Mouse (Mus musculus): ENCODE results near the gene Alpk3. TPM values are rescaled to one million over a fixed set of nuclear protein-coding genes. Genes with fewer than 3 reads are reported as not detected.

Gene Alpk3
- total and polyA plus RNA-seq, 2 experiments from 2014 or later = 19.1 to 42.9 TPM

DNA sequence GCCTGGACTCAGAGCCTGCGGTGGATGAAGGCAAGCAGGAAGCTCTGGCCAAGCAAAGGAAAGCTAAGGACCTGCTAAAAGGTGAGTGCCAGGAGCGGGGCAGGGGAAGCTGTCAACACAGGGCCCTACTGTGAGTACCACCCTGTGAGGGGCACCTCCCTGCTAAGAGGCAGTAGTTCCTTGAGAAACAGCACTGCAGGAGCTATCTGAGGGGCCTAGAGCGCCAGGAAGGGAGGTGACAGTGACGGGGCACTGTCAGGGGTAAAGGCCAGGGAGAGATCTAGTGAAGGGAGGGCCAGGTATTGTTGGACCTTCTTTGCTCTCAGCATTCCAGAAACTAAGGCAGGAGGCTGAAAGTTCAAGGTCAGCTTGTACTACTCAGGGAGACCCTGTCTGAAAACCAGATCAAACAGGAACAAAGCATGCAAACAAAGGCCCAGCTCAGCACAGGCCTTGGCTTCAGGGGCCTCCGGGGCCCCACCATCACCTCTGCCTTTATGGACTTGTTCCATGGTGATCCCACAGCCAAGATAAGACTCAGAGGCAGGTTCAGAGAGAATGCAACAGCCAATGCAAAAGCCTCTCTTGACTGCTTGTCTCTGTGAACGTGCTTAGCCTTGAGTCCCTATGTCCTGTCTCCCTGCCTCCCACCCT is 36.8 kb downstream of the Alpk3 start:
- WGBS = 48% methylated on average over 6 of the region's 6 CpGs
- no peak overlapping the region; the same call in 1 of the 2 replicates for H3K9ac ChIP-seq (replicated peaks; ENCODE audit: low read depth, low read length)
- H3K36me3 ChIP-seq (replicated peaks; ENCODE audit: control insufficient read depth, insufficient read depth, low read length) = peaks cover 52% of the 10 kb centered on the region
- H3K4me2 ChIP-seq (ENCODE audit: low read depth, low read length) = no peak overlapping the region
- ATAC-seq (ENCODE audit: insufficient read depth, low read depth) = 0 out of 2 replicates have a peak, but pooled peaks have one; percentile 22
- peak overlapping the region; percentile 26 for H3K27ac ChIP-seq (ENCODE audit: low read depth)
- 0 out of 2 replicates have a peak, but pooled peaks cover 9% of the 10 kb centered on the region for H3K4me1 ChIP-seq (ENCODE audit: control insufficient read depth, insufficient read depth)
- no peaks in the 10 kb centered on the region for H3K9me3 ChIP-seq (replicated peaks; ENCODE audit: control insufficient read depth, low read length)
- no peak for DNase-seq (ENCODE audit: low spot score)
- H3K27me3 ChIP-seq (ENCODE audit: control insufficient read depth, insufficient read depth, low read length) = no peaks in the 10 kb centered on the region
- no peak for TF ChIP-seq CTCF (IDR thresholded peaks at IDR 0.05; ENCODE audit: low read depth)
- H3K4me3 ChIP-seq (ENCODE audit: low read depth, low read length) = no peak overlapping the region

DNA sequence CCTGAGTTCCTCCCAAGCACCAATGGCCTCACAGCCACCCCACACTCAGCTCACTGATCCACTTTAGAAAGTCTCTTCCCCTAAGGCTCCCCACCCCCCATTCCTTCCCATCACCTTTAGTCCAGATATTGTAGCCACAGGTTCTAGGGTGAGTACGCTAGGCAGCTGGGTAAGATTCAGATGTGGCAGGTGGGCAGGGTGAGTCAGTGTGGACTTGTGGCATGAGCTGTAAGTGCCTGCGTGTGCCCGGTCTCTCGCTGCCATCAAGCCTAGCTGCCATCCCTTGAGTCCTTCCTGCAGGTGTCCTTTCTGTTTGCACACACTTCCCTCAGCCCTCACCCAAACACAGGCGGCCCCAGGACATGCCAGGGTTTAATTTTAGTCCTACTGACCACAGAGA is 42.9 kb downstream of the Alpk3 start:
- peaks cover 66% of the 10 kb centered on the region for H3K36me3 ChIP-seq (replicated peaks; ENCODE audit: control insufficient read depth, insufficient read depth, low read length)

DNA sequence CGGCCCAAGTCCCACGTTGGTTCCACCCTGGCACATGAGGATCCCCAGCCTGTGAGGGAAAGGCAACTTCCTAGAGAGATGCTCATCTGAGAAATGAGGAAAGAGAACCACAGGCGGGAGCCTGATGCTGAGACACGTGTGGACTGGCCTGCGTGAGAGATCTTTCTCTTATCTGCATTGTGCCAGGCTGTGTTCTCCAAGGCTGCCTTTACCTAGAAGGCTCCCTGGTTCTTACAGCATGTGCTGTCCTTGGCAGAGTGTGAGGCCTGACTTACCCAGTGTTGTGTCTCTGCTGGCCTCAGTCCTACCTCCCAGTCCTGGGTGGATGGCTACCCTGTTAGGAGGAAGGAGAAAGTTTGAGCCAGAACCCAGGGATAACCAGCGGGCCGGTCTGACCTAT is 45.5 kb downstream of the Alpk3 start:
- peaks cover 52% of the 10 kb centered on the region for H3K36me3 ChIP-seq (replicated peaks; ENCODE audit: control insufficient read depth, insufficient read depth, low read length)
- H3K27ac ChIP-seq (ENCODE audit: low read depth) = no peak overlapping the region
- no peak for DNase-seq (ENCODE audit: low spot score)
- H3K9ac ChIP-seq (replicated peaks; ENCODE audit: low read depth, low read length) = no peak overlapping the region
- TF ChIP-seq CTCF (IDR thresholded peaks at IDR 0.05; ENCODE audit: low read depth) (no peak), EP300 (IDR thresholded peaks at IDR 0.05; ENCODE audit: low read depth) (no peak)
- 87% methylated on average over 7 of the region's 7 CpGs for WGBS
- H3K27me3 ChIP-seq (ENCODE audit: control insufficient read depth, insufficient read depth, low read length) = no peaks in the 10 kb centered on the region
- no peak for ATAC-seq (ENCODE audit: insufficient read depth, low read depth)
- H3K4me2 ChIP-seq (ENCODE audit: low read depth, low read length) = no peak overlapping the region
- H3K4me1 ChIP-seq (ENCODE audit: control insufficient read depth, insufficient read depth) = no peaks in the 10 kb centered on the region
- no peak overlapping the region for H3K4me3 ChIP-seq (ENCODE audit: low read depth, low read length)
- H3K9me3 ChIP-seq (replicated peaks; ENCODE audit: control insufficient read depth, low read length) = no peaks in the 10 kb centered on the region

More for the DNA sequence above, 42.9 kb downstream of the Alpk3 start:
- H3K27me3 ChIP-seq (ENCODE audit: control insufficient read depth, insufficient read depth, low read length) = no peaks in the 10 kb centered on the region
- 76% methylated on average over 5 of the region's 5 CpGs for WGBS
- ATAC-seq (ENCODE audit: insufficient read depth, low read depth) = no peak
- H3K9ac ChIP-seq (replicated peaks; ENCODE audit: low read depth, low read length) = no peak overlapping the region
- H3K4me3 ChIP-seq (ENCODE audit: low read depth, low read length) = no peak overlapping the region
- no peak overlapping the region for H3K27ac ChIP-seq (ENCODE audit: low read depth)
- TF ChIP-seq EP300 (IDR thresholded peaks at IDR 0.05; ENCODE audit: low read depth) (no peak), CTCF (IDR thresholded peaks at IDR 0.05; ENCODE audit: low read depth) (no peak)
- H3K4me1 ChIP-seq (ENCODE audit: control insufficient read depth, insufficient read depth) = no peaks in the 10 kb centered on the region
- no peaks in the 10 kb centered on the region for H3K9me3 ChIP-seq (replicated peaks; ENCODE audit: control insufficient read depth, low read length)
- H3K4me2 ChIP-seq (ENCODE audit: low read depth, low read length) = no peak overlapping the region
- DNase-seq (ENCODE audit: low spot score) = no peak

DNA sequence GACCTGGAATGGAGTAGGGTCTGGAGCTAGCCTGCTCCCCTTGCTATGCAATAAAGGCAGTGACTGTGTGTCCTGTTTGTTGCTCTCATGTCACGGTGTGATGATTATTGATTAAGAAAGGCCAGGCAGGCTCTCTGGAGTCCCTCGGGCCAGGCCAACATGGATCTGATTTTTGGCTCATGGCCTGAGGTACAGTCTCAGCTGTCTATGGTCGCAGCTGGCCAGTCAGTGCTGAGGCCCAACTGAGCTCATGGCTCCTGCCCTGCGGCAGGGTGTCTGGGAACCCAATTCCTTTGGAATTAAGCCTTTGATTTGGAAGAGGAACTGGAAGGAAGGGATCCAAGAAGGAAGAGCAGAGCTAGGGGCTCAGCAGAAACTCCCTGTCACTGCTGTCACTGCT is 48.1 kb downstream of the Alpk3 start:
- no peak for TF ChIP-seq EP300 (IDR thresholded peaks at IDR 0.05; ENCODE audit: low read depth)
- TF ChIP-seq CTCF (IDR thresholded peaks at IDR 0.05; ENCODE audit: low read depth) = no peak
- Histone ChIP-seq H3K4me1 (ENCODE audit: control insufficient read depth, insufficient read depth) (peaks cover 12% of the 10 kb centered on the region), H3K4me2 (ENCODE audit: low read depth, low read length) (no peak overlapping the region), H3K9me3 (replicated peaks; ENCODE audit: control insufficient read depth, low read length) (no peaks in the 10 kb centered on the region), H3K27me3 (ENCODE audit: control insufficient read depth, insufficient read depth, low read length) (no peaks in the 10 kb centered on the region), H3K36me3 (replicated peaks; ENCODE audit: control insufficient read depth, insufficient read depth, low read length) (peaks cover 29% of the 10 kb centered on the region), H3K9ac (replicated peaks; ENCODE audit: low read depth, low read length) (no peak overlapping the region), H3K27ac (ENCODE audit: low read depth) (no peak overlapping the region), H3K4me3 (ENCODE audit: low read depth, low read length) (no peak overlapping the region)
- 57% methylated on average over 4 of the region's 4 CpGs for WGBS
- DNase-seq (ENCODE audit: low spot score) (no peak), ATAC-seq (ENCODE audit: insufficient read depth, low read depth) (no peak)

DNA sequence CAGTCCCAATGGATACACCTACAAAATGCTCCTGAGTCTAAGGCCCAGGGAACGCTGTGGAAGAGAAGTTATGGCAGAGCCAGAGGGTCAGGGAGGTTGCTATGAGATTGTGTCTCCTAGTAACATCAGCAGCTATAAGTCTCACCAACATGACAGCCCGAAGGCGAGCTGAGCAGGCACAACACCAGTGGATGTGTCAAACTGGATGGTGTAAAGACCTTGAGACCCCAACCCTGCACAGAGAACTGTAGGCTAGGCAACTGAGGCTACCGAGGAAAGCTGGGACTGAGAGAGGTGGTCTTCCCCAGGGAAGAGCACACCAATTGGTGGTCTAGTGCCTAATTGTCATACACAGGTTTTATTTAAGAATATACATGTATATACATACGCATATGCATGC is 50.8 kb downstream of the Alpk3 start:
- DNase-seq (ENCODE audit: low spot score) (no peak), ATAC-seq (ENCODE audit: insufficient read depth, low read depth) (no peak)
- Histone ChIP-seq H3K9ac (replicated peaks; ENCODE audit: low read depth, low read length) (no peak overlapping the region), H3K4me3 (ENCODE audit: low read depth, low read length) (no peak overlapping the region), H3K4me1 (ENCODE audit: control insufficient read depth, insufficient read depth) (peaks cover 12% of the 10 kb centered on the region), H3K36me3 (replicated peaks; ENCODE audit: control insufficient read depth, insufficient read depth, low read length) (peaks cover 9% of the 10 kb centered on the region; the same call in 1 of the 2 replicates), H3K27ac (ENCODE audit: low read depth) (no peak overlapping the region), H3K27me3 (ENCODE audit: control insufficient read depth, insufficient read depth, low read length) (no peaks in the 10 kb centered on the region), H3K4me2 (ENCODE audit: low read depth, low read length) (no peak overlapping the region), H3K9me3 (replicated peaks; ENCODE audit: control insufficient read depth, low read length) (no peaks in the 10 kb centered on the region)
- no peak for TF ChIP-seq CTCF (IDR thresholded peaks at IDR 0.05; ENCODE audit: low read depth)
- no peak for TF ChIP-seq EP300 (IDR thresholded peaks at IDR 0.05; ENCODE audit: low read depth)
- 81% methylated on average over 5 of the region's 5 CpGs for WGBS

Measured in heart, postnatal 0 days (tissue).